In the genomic region with DNA sequence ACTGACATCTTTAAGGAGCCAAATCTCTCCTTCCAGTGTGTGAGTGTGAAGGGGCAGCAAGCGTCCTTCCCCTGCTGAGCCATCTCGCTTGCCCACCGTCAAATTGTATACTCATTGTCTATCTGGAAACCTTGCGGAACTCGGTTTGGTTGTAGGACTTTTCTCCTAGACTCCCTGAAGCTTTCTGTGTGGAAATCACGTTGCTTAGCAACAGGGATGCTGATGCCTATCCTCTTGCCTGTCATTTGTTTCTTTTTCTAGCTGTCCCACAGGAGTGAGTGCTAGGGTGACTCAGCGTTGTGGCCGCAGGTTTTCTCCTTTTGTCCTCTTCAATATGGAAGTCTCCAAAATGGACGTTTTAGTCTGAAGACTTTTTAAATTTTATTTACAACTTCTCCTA, we compare ENCODE assay signal across 15 mouse cellular contexts.
DNase-seq lines count a peak whose midpoint lies in the region; ATAC-seq and TF ChIP-seq lines count a peak whose summit lies in the region.
"Had no signal": no experiment of that assay in that cellular context is flagged by ENCODE, and none has a peak within 500 bp of the region (broad histone marks: within the 10 kb centered on the region; RNA-seq: fewer than 3 reads in every experiment).

No protein-coding gene starts in this region.

- H3K9me3 ChIP-seq in forebrain, postnatal 0 days (ENCODE audit: low read length) = no peaks in the 10 kb centered on the region
- H3K9me3 ChIP-seq in forebrain, embryonic 12.5 days = no peaks in the 10 kb centered on the region
- no peaks in the 10 kb centered on the region for H3K9me3 ChIP-seq in midbrain, embryonic 13.5 days
- no peaks in the 10 kb centered on the region for H3K9me3 ChIP-seq in liver, embryonic 11.5 days (ENCODE audit: control insufficient read depth, low read length)
- H3K9me3 ChIP-seq: heart, embryonic 10.5 days; limb, embryonic 15.5 days had no signal

- peak overlapping the region; percentile 19; the same call in 1 of the 2 replicates for H3K4me2 ChIP-seq in forebrain, postnatal 0 days (ENCODE audit: low read depth)
- H3K4me2 ChIP-seq in forebrain, embryonic 12.5 days = no peak overlapping the region
- peak overlapping the region; percentile 26; the same call in 1 of the 2 replicates for H3K4me2 ChIP-seq in midbrain, embryonic 13.5 days (replicated peaks)
- no peak overlapping the region for H3K4me2 ChIP-seq in liver, embryonic 11.5 days
- H3K4me2 ChIP-seq: limb, embryonic 15.5 days had no signal

- DNase-seq in forebrain, postnatal 0 days = peak; percentile 49
- DNase-seq in 3T3-L1 (ENCODE audit: low read depth, low spot score) = peak; percentile 15
- peak; percentile 68 for DNase-seq in embryo, embryonic 10.5 days (ENCODE audit: low spot score)
- DNase-seq in c-Kit-positive CD71-positive TER-119-positive erythroid progenitor cells, embryonic 14.5 days (ENCODE audit: low spot score) = no peak
- DNase-seq in heart, adult 8-10 months (ENCODE audit: low spot score) = no peak
- DNase-seq in liver, embryonic 11.5 days (ENCODE audit: low spot score) = no peak
- DNase-seq: adrenal gland, postnatal 36 days; cerebellum, postnatal 36 days; lung, postnatal 4 days; thymus, postnatal 36 days had no signal

- H3K4me1 ChIP-seq in forebrain, postnatal 0 days (ENCODE audit: insufficient read depth) = 0 out of 2 replicates have a peak, but pooled peaks cover 4% of the 10 kb centered on the region
- H3K4me1 ChIP-seq in forebrain, embryonic 12.5 days = peaks cover 4% of the 10 kb centered on the region
- H3K4me1 ChIP-seq in midbrain, embryonic 13.5 days (replicated peaks) = no peaks in the 10 kb centered on the region
- no peaks in the 10 kb centered on the region for H3K4me1 ChIP-seq in liver, embryonic 11.5 days (replicated peaks; ENCODE audit: control insufficient read depth, insufficient read depth, low read length)
- H3K4me1 ChIP-seq: heart, embryonic 10.5 days; limb, embryonic 15.5 days had no signal

- peak; percentile 80 for ATAC-seq in forebrain, postnatal 0 days
- ATAC-seq in forebrain, embryonic 12.5 days (ENCODE audit: low FRiP score) = no peak
- 0 out of 2 replicates have a peak, but pooled peaks have one; percentile 70 for ATAC-seq in midbrain, embryonic 13.5 days
- ATAC-seq in liver, embryonic 11.5 days (replicated peaks; ENCODE audit: low FRiP score) = no peak
- ATAC-seq: inflammation-experienced regulatory T-cells, adult 6 months had no signal

- no peak for TF ChIP-seq CTCF in forebrain, postnatal 0 days (IDR thresholded peaks at IDR 0.05; ENCODE audit: low read depth)

- no peak overlapping the region for H3K4me3 ChIP-seq in forebrain, postnatal 0 days (ENCODE audit: low read depth, low read length)
- no peak overlapping the region for H3K4me3 ChIP-seq in forebrain, embryonic 12.5 days (replicated peaks)
- H3K4me3 ChIP-seq in midbrain, embryonic 13.5 days (replicated peaks) = no peak overlapping the region
- no peak overlapping the region for H3K4me3 ChIP-seq in liver, embryonic 11.5 days (ENCODE audit: low read depth, low read length)
- H3K4me3 ChIP-seq: heart, embryonic 10.5 days; limb, embryonic 15.5 days had no signal

- H3K27me3 ChIP-seq in forebrain, postnatal 0 days (ENCODE audit: insufficient read depth, low read length) = no peaks in the 10 kb centered on the region
- no peaks in the 10 kb centered on the region for H3K27me3 ChIP-seq in forebrain, embryonic 12.5 days
- no peaks in the 10 kb centered on the region for H3K27me3 ChIP-seq in midbrain, embryonic 13.5 days
- no peaks in the 10 kb centered on the region for H3K27me3 ChIP-seq in liver, embryonic 11.5 days (replicated peaks; ENCODE audit: control insufficient read depth, insufficient read depth, low read length)
- H3K27me3 ChIP-seq: limb, embryonic 15.5 days had no signal

- H3K9ac ChIP-seq in forebrain, postnatal 0 days = no peak overlapping the region; the same call in 1 of the 2 replicates
- H3K9ac ChIP-seq in forebrain, embryonic 12.5 days = no peak overlapping the region
- H3K9ac ChIP-seq in midbrain, embryonic 13.5 days (replicated peaks) = no peak overlapping the region
- H3K9ac ChIP-seq in liver, embryonic 11.5 days (ENCODE audit: low read depth, low read length) = no peak overlapping the region
- H3K9ac ChIP-seq: limb, embryonic 15.5 days had no signal

- no peaks in the 10 kb centered on the region for H3K36me3 ChIP-seq in forebrain, postnatal 0 days (ENCODE audit: insufficient read depth)
- no peaks in the 10 kb centered on the region for H3K36me3 ChIP-seq in forebrain, embryonic 12.5 days (replicated peaks)
- no peaks in the 10 kb centered on the region for H3K36me3 ChIP-seq in midbrain, embryonic 13.5 days
- H3K36me3 ChIP-seq in liver, embryonic 11.5 days (ENCODE audit: control insufficient read depth, insufficient read depth, low read length) = no peaks in the 10 kb centered on the region
- H3K36me3 ChIP-seq: heart, embryonic 10.5 days; limb, embryonic 15.5 days had no signal

- 5% methylated on average over 9 of the region's 9 CpGs for WGBS in forebrain, postnatal 0 days
- 10% methylated on average over 9 of the region's 9 CpGs for whole genome bisulfite sequencing in forebrain, embryonic 12.5 days
- WGBS in midbrain, embryonic 13.5 days = 6% methylated on average over 9 of the region's 9 CpGs
- WGBS in liver, embryonic 11.5 days = 45% methylated on average over 9 of the region's 9 CpGs

- H3K27ac ChIP-seq in forebrain, postnatal 0 days (ENCODE audit: low read depth, low read length) = no peak overlapping the region
- H3K27ac ChIP-seq in forebrain, embryonic 12.5 days = no peak overlapping the region
- H3K27ac ChIP-seq in midbrain, embryonic 13.5 days = no peak overlapping the region
- no peak overlapping the region for H3K27ac ChIP-seq in liver, embryonic 11.5 days (ENCODE audit: low read depth, low read length)
- H3K27ac ChIP-seq: heart, embryonic 10.5 days; limb, embryonic 15.5 days had no signal

Comparison
In these comparisons a context has a peak if more than half of its experiments do, and no peak if none do; other contexts are left out.
1. ATAC-seq: peak in forebrain, postnatal 0 days (single experiment) and midbrain, embryonic 13.5 days (single experiment); none in forebrain, embryonic 12.5 days (single experiment) and liver, embryonic 11.5 days (single experiment).
2. H3K4me2 ChIP-seq: peak in forebrain, postnatal 0 days (single experiment) and midbrain, embryonic 13.5 days (single experiment); none in forebrain, embryonic 12.5 days (single experiment) and liver, embryonic 11.5 days (single experiment).
3. DNase-seq: peak in forebrain, postnatal 0 days (single experiment), 3T3-L1 (single experiment) and embryo, embryonic 10.5 days (single experiment); none in c-Kit-positive CD71-positive TER-119-positive erythroid progenitor cells, embryonic 14.5 days (single experiment), heart, adult 8-10 months (single experiment) and liver, embryonic 11.5 days (single experiment).